Mouse (Mus musculus) adrenal gland, postnatal 4 days (tissue): ENCODE measurements around the gene Zc3h7b. TPM values are rescaled to one million over a fixed set of nuclear protein-coding genes. Genes with fewer than 3 reads are reported as not detected.

Experiments used
- DNase-seq, 2 experiments: peaks; one replicate each; pipeline ENCODE4 v3.0.0; 2021 to 2022; ENCODE audit warnings: low spot score in 2 of 2, mixed read lengths in 2 of 2
- total RNA-seq, 2 experiments: library from RNA; stranded (reverse); gene quantifications; 2 replicates each; pipeline ENCODE4 v1.2.3; 2021

Zc3h7b gene
- total RNA-seq, 2 experiments from 2014 or later = 94.6 to 98.5 TPM

DNA sequence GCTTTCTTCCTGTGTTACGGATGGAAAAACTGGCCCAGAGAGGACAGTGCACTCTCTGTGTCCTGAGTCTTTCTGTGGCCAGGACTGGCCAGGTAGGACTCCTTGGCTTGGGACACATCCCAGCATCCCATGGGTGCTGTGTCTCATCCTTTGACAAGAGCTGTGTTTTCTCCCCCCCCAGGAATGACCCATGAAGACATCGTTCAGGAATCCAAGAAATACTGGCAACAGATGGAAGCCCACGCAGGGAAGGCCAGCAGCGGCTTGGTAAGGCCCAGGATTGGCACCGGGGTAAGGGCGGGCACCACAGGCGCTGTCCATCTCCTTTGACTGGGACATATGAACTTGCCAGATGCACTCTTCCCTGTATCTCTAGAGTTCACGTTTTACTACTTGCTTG is 40.8 kb downstream of the Zc3h7b start:
- no peak for DNase-seq

DNA sequence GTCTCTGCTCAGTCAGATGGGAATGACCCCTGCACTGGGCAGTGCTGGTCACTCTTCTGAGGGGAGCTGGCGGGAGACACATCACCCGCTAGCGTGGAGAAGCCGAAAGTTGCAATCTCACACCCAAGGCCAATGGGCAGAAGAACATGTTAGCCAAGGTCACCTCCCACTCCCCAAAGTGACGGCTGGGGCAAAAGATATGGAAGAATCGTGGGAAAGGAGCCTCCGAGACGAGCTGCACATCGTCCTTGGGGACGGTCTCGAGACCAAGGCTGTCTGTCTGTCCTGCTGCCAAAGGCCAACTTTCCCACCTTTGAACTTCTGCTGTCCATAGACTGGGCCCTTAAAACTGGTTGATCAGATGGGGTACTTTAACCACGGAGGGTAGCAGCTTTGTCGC is 42.7 kb downstream of the Zc3h7b start:
- no peak for DNase-seq

DNA sequence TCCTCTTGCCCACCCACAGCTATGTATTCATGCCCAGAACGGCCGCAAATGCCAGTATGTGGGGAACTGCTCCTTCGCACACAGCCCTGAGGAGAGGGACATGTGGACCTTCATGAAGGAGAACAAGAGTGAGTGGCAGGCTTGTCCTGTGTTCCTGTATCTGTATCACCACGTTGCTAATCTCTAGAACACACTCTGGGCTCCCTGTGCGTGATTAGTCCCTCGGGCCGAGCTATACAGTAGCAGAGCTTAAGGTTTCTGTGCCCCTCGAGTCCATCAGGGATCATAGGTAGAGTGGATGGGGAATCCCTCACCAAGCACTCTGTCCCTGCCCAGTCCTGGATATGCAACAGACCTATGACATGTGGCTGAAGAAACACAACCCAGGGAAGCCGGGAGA is 47.6 kb downstream of the Zc3h7b start:
- no peak for DNase-seq

DNA sequence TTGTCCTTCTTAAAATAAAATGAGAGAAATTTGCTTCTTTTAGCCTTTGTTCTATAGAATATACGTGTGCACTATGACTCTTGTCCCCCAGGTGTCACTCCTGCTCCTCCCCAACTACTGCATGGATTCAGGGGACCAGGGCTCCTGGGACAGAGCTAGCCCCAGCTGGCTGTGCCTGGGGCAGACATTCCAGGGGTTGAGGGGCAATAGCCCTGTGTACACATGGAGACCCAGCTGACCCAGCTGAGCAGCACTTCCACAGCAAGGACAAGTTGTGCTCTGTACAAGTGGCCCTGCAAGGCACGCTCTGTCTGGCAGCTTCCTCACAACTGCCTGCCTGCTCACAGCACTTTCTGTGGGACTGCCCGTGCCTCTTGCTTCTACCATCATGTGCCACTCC is 51.4 kb downstream of the Zc3h7b start:
- DNase-seq = no peak

DNA sequence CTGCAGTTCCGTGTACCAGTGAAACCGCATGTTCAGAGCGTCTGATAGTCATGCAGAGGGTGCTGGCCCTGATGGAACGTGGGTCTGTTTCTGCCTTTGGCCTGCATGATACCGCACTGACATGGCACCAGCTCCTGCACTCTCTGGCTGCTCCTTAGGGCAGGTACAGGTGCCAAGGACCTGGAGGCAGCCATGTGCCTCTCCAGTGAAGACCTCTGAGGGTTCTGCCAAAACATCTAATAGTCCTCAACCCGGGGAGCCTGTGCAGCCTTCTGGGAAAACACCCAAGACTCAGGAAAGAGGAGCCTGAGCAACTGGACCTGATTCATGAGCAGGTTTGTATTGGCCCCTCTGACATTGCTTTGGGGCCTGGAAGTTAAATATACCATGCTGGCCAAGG is 53.0 kb downstream of the Zc3h7b start:
- DNase-seq = no peak

DNA sequence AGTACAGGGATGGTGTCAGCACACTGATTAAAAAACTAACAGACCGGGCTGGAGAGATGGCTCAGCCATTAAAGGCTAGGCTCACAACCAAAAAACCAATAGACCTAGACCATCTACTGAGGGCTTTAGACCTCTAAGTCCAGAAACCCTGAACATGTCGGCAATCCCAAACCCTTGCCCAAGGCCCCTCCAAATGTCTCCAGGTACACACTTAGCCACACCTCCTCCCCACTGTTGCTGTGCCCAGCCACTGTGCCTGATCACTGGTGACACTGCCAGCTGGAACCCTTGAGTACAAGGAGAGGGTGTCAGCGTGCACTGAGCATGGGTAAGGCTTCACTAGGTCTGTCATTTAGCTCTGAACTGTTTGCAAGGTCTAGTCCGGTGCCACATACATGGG is 53.6 kb downstream of the Zc3h7b start:
- no peak for DNase-seq

DNA sequence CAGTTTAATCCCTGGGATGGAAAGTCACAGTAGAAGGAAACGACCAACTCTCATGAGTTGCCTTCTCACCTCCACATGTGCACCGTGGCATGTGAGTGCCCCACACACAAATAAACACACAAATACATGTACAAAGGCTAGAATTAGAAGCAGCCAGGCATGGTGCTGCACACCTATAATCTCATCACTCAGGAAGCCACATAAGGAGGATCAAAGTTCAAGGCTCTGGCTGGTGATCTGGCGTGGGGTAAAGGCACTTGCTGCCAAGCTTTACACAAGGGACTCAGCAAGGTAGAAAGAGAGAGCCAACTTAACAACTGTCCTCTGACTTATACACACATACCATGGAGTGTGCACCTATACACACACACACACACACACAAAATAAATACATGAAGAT is 55.5 kb downstream of the Zc3h7b start:
- no peak for DNase-seq

DNA sequence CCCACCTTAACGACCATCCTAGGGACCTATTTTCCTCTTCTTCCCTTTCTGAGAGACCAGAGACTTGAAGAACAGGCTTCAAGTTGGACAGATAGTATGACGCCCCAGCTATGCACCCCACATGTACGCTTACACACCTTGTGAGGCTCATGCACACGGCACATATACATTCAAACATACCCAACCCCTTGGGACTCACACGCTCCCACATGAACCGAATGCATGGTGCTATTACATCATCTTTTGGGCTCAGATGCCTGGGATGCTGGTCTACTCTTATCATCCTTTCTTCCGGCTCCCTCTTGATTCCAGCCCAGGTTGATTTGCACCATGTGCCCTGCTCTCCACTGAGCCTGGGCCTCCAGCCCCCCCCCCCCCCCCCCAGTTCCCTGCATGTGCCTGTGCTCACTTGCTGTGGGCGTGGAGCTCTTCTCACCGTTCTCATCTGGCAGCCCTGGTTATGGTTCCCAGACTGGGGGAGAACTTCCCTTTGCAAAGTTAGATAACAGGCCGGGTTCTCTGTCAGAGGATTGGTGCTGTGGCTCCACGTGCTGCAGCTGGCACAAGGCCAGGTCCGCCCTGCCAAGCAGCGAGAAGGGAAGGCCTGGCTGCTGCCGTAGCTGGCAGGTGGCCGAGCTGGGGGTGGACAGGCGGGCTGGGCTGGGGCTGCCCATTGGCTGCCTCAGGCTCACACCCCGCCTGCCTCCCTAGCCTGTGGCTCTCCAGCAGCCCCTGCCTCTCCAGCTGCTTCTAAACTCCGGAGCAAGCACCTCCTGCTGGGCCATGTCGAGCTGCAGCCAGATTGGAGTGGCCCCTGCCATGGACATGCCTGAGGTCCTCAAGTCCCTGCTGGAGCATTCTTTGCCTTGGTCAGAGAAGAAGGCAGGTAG is 57.4 kb downstream of the Zc3h7b start, which contains the start of gene Tef:
Gene Tef, plus strand, starts transcription at position 421 of the 890 bp plus-strand sequence.
- peak; percentile 96 to 99 for DNase-seq

DNA sequence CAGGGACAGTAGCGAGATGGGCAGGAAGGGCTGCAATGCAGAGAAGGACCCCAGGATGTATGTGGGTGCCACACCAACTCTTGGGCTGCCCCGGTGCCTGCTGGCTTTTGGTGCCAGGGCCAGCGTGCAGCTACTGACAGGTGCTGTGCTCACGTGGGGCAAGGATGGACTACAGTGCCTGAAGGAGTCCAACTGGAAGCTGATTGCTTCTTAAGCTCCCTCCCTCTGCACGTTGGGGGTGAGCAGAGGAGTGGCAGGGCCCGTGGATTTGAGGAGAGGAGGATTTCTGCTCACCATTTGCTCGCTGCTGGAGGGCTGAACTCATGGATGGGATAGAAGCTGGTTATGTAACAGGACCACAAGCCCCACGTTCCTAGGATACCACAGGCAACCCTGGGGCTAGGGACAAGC is 58.1 kb downstream of the Zc3h7b start:
- no peak for DNase-seq

DNA sequence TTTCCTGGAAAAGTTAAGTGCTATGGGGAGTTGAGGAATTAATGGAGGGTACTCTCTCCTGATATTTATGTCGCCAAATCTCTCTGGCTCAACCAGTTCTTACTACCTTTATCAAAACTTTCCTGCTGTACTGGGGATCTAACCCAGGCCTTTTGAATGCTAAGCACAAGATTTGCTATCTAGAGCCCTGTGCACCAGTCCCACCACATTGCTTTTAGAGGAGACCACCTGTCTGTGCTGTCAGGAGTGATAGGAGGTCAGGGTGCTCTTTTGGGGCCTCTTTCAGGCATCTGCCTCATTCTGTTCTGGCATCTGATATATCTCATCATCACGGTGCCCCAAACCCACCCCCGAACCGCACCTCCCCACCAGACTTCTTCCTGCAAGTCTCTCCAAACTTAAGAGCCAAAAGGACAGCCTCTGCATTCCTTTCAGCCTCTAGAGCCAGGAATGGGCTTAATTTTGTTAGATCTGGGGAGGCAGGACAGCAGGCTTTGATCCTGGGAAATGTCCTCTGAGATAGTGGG is 58.6 kb downstream of the Zc3h7b start:
- no peak for DNase-seq

DNA sequence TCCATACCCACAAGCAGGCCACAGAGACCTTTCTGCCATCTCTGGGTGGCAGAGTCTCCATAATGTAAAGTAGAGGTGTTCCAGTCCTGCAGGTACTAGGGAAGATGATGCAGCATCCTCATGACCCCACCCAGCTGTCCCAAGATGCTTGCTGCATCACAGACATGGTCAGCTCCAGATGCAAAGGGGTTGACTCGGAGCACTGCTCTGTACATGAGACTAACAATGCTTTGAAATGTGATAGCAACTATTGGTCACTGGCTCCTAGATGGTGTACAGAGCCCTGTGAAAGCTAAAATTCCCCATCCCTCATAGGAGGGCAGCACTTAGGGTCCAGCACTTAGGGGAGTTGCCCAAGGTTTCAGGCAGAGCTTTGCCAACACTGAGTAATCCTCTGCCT is 59.3 kb downstream of the Zc3h7b start:
- no peak for DNase-seq

DNA sequence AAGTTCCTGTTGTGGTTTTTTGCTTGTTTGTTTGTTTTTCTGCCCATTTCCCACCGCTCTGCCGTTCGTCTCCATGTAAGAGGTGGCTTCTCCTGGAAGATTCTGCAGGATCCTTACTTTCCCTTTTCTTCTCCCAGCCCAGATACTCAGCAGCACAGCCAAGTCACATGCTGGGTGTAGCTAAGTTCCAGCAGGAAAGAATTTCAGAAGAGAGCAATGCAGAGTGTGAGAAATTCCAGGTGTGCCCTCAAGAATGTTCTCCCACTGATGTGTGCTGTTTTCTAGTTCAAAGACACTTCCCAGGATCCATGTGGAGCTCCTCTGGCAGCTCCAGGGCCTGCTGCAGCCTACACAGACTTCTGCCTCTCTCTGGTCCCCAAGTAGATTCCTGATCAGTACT is 60.0 kb downstream of the Zc3h7b start:
- no peak for DNase-seq

DNA sequence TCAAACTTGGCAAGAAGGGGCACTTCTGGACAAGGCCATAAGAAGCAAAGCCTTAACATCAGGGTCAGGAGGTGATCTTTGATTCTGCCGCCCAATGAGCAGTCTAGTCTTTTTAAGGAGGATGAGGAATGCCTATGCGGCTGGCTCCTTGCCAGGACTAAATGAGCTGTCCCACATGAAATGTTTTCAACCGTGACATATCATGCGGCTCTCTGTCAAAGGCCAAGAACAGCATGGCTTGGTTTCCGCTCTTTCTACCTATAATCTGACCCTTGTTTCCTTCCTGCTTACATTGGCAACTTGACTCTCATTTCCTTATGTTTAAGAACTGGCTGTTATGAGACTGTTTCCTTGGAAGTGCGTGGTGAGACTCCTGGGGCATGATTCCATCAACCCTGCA is 60.8 kb downstream of the Zc3h7b start:
- DNase-seq = no peak

DNA sequence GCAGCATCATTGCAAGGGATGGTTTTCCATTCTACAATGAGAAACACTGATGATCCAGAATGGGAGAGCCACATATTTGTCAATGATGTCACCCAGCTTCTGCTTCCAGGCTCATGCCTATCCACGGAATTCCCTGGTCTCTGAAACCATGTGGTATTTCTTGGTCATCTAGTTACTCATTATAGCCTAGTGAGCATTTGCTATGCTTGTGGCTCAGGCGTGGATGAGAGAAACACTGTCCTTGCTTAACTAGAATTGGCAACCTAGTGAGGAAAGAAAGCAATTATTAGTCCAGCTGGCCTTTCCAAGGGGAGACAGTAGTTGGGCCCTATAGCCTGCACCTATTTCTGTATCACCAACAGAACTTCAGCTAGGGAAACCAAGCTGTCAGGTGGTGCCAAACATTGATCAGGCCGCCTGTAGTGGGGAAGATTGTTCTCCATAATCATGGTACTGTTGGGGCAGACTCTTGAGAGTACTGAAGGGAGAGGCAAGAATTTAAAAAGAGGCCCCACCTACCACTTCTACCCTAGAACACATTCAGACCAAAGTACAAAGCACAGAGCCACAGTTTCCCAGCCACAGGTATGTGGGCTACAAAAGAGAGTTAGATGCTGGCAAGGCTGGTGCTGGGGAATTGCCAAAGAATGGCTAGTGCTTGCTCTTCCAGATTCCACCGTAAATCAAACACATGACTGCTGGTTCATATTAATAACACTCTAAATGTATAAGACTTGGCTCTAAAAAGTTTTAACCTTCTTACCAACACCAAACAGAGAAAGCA is 62.0 kb downstream of the Zc3h7b start:
- DNase-seq = no peak

DNA sequence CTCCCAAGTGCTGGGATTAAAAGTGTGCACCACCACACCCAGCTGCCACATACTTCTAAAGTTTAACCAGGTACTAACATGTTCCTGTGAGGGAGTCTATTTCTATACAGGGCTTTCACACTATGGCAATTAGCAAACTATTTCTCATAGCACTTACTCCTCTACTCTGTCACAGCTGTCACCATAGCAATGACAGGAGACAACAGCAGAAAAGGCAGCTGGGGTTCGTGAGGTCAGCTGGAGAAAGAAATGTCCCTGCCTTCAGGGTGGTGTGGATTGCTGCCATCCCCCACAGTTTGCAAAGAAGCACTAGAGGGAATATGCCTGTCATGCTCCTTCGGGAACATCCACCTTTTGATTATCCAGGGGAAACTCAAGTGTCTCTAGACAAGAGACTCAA is 63.9 kb downstream of the Zc3h7b start:
- DNase-seq = no peak

DNA sequence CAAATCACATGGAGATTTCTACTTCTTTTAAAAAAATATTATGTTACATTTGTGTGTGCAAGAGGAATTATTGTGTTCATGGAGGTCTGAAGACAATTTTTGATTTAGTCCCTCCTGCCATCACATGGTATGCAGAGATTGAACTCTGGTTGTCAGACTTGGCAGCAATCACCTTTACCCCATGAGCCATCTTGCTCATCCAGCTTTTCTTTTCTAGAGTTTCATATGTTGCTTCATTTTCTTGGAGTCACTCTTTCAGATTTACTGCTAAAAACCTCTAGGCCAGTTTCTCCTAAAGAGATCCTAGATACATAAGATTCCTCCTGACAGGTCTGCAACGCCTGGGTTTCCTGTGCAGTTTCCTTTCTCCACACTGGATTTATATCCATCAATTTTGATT is 64.7 kb downstream of the Zc3h7b start:
- DNase-seq = no peak

DNA sequence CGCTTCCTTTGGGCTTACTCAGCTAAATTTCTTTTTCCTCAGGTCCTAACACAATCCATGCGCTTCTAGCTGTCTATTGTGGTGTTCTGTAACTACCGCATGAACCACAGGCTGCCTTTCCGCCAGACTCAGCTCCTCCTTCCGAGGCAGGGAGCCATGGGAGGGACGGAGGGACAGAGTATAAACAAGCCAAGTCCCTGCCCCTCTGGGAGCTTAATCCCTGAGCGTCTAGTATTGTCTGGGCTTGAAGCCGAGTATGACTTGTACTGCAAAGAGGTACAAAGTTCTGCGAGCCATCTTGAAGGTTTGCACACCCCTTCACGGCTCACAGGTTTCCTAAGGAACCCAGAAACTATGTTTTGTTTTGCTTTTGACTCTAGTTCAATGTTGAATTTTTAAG is 65.3 kb downstream of the Zc3h7b start:
- DNase-seq = peak; percentile 52 to 76

DNA sequence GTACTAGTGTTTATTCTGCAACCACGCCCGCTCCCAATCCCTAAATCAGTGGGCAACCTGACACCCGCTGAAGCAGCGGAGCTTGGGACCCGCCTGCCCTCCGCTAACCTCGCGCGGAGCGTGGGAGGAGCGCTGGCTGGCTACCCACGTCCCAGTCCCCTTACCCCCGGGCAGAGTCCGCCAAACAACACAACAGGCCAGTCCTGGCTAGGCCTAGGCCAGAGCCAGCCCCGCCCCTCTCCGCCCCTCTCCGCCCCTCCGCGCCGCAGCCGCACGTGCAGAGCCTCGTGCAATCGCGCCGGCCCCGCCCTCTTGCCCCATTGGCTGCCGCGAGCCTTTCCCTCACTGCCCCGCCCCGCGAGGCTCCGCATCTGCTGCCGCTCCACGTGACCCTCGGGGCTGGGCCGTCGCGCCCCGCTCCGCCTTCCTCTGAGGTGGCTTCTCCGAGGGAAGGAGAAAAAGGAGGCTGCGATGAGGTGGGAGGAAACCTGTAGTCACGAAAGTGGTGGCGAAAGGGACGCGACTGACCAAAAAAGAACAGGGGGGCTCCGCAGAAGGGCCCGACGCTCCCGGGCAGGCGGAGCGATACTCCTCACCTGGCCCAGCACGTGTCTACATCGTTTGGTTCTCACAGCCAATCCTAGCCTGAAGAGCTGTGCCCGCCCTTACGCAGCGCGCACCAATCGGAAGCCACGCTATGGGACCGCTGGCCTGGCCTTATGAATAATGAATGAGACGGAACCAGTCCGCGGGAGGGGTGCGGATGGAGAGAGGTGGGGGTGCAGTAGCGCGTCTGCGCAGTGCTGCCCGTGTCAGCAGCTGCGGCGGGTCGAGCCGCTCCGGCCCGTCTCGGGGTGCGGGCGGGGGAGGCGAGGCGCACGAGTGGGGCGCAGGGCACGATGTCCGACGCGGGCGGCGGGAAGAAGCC is 66.1 kb downstream of the Zc3h7b start:
- peak; percentile 97 to 99 for DNase-seq

DNA sequence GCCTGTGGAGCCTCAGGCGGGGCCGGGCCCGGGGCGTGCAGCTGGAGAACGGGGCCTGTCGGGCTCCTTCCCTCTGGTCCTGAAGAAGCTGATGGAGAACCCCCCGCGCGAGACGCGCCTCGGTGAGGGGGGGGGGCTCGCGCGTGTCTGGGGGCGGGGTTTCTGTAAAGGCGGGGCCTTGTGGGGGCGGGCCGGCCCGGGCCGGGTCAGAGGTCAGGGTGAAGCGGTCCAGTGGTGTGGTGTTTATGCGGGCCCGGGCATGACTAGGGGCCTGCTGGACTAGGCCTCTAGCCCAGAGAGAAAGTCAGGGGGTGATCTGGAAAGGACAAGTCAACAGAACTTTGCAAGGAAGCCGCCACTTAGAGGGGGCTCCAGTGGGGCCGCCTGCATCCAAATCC is 66.7 kb downstream of the Zc3h7b start:
- no peak for DNase-seq

DNA sequence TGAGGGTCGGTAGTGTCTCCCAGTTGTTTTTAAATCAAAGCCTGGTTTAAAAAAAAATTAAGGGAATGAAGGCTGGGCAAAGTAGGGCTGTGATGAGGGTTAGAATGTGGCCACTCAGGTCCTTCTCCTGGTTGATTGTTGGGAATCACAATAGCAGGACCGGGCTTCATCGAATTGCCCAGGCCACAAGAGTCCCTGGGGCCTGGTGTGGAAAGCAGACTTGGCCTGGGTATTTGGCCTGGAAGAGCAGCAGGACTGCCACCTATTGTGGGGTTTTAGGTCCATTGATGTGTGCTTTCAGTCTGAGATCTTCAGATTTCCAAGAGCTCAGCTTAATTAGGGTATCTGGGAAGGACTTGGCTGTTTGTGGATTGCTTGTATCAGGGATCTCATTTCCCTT is 67.4 kb downstream of the Zc3h7b start:
- DNase-seq = no peak
